Mouse (Mus musculus) brain, embryonic 14.5 days (tissue): ENCODE data around the gene Pdzrn4.

Source experiments
- CTCF ChIP-seq: fragments of 200-500 bp; IDR thresholded peaks from 2 replicates; pipeline ENCODE4 v1.5.1; 2012; ENCODE audit warnings: inconsistent platforms, mild to moderate bottlenecking, moderate library complexity, borderline replicate concordance; ENCODE audit not compliant: insufficient read depth, insufficient read length; ENCODE audit errors: extremely low read depth
- POLR2A ChIP-seq: fragments of 200-500 bp; IDR thresholded peaks from 2 replicates; pipeline ENCODE4 v1.6.1; 2012; ENCODE audit warnings: mild to moderate bottlenecking, inconsistent platforms, borderline replicate concordance; ENCODE audit not compliant: poor library complexity, insufficient read depth, insufficient read length, severe bottlenecking; ENCODE audit errors: extremely low read depth

DNA sequence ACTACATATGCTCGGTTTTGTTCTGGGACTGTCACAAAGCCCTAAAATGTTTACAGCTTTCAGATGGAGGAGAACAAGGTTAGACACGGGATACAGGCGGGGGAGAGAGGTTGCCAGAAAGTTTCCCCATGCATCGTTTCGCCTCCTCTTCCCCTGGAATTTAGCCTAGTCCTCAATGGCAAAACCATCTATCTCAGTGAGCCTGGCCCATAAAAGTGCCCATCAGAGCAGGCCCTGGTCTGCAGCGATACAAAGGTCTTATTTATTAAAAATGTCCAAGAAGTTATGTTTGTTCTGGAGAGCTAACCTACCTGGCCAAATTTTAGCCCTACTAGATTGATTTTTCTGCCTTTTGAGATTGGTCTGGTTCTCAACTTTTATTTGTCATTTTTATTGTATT is 165.5 kb downstream of the Pdzrn4 start:
- TF ChIP-seq CTCF (no peak), POLR2A (no peak)
